Mouse (Mus musculus): Measurements from ENCODE around the gene Prkd2. TPM values are rescaled to one million over a fixed set of nuclear protein-coding genes. Genes with fewer than 3 reads are reported as not detected.

Gene Prkd2
- polyA plus RNA-seq, 1 experiment from 2014 or later, result 8.8 TPM

- H3K36me3 ChIP-seq, result no peaks in the 10 kb centered on the region
- H3K9me3 ChIP-seq (replicated peaks), result no peaks in the 10 kb centered on the region
- H3K27ac ChIP-seq, result peak within 1 kb of the TSS; percentile 99
- H3K4me1 ChIP-seq, result peaks cover 72% of the 10 kb centered on the region
- H3K27me3 ChIP-seq, result peaks cover 29% of the 10 kb centered on the region
- H3K4me2 ChIP-seq (replicated peaks), result peak within 1 kb of the TSS; percentile 74
- WGBS, result 0% methylated on average over 1 of the region's 1 CpGs
- peak within 1 kb of the TSS; percentile 99 for H3K9ac ChIP-seq
- peak within 1 kb of the TSS; percentile 80 for H3K4me3 ChIP-seq
- ATAC-seq (ENCODE audit: low FRiP score), result peak; percentile 85
Observed at GRCm38 (mm10) chr7:16815351-16815941, 27.3 kb upstream of the Prkd2 start, which contains the start of gene Strn4. TSS of gene Strn4 (plus strand) at chr7:16815889.

- peaks cover 74% of the 10 kb centered on the region for H3K4me1 ChIP-seq
- H3K9me3 ChIP-seq (replicated peaks), result no peaks in the 10 kb centered on the region
- 0% methylated on average over 31 of the region's 55 CpGs for WGBS
- H3K4me2 ChIP-seq (replicated peaks), result peak overlapping the region; percentile 74
- no peaks in the 10 kb centered on the region for H3K36me3 ChIP-seq
- H3K9ac ChIP-seq, result peak overlapping the region; percentile 99
- peak overlapping the region; percentile 80 for H3K4me3 ChIP-seq
- H3K27me3 ChIP-seq, result peaks cover 23% of the 10 kb centered on the region
- H3K27ac ChIP-seq, result peak overlapping the region; percentile 99
- ATAC-seq (ENCODE audit: low FRiP score), result peak; percentile 78
Observed at GRCm38 (mm10) chr7:16816078-16816474, 26.6 kb upstream of the Prkd2 start.

- no peaks in the 10 kb centered on the region for H3K9me3 ChIP-seq (replicated peaks)
- H3K9ac ChIP-seq, result peak within 1 kb of the TSS; percentile 99
- H3K27ac ChIP-seq, result peak within 1 kb of the TSS; percentile 99
- H3K36me3 ChIP-seq, result 0 out of 2 replicates have a peak, but pooled peaks cover under 1% of the 10 kb centered on the region
- peaks cover 18% of the 10 kb centered on the region for H3K27me3 ChIP-seq
- H3K4me3 ChIP-seq, result peak within 1 kb of the TSS; percentile 80
- H3K4me1 ChIP-seq, result peaks cover 74% of the 10 kb centered on the region
- peak; percentile 62 for ATAC-seq (ENCODE audit: low FRiP score)
- peak within 1 kb of the TSS; percentile 74 for H3K4me2 ChIP-seq (replicated peaks)
- WGBS, result 1% methylated on average over 43 of the region's 64 CpGs
Observed at GRCm38 (mm10) chr7:16816475-16817122, 26.1 kb upstream of the Prkd2 start, which contains the start of gene Fkrp. TSS of gene Fkrp (minus strand) at chr7:16816732.

GRCm38 (mm10) chr7:16817693-16818092, 25.0 kb upstream of the Prkd2 start:
- WGBS, result 52% methylated on average over 3 of the region's 3 CpGs
- Histone ChIP-seq H3K4me3 (peak overlapping the region; percentile 80), H3K4me2 (replicated peaks) (peak overlapping the region; percentile 74), H3K27ac (peak overlapping the region; percentile 99; the same call in 1 of the 2 replicates), H3K27me3 (peaks cover 7% of the 10 kb centered on the region), H3K9me3 (replicated peaks) (no peaks in the 10 kb centered on the region), H3K9ac (peak overlapping the region; percentile 99), H3K36me3 (0 out of 2 replicates have a peak, but pooled peaks cover 5% of the 10 kb centered on the region), H3K4me1 (peaks cover 72% of the 10 kb centered on the region)
- ATAC-seq (ENCODE audit: low FRiP score), result no peak

GRCm38 (mm10) chr7:16819794-16820193, 22.9 kb upstream of the Prkd2 start:
- peaks cover 24% of the 10 kb centered on the region for H3K36me3 ChIP-seq
- H3K9ac ChIP-seq, result 0 out of 2 replicates have a peak overlapping the region, but pooled peaks have one; percentile 33
- no peak overlapping the region for H3K4me3 ChIP-seq
- peaks cover 56% of the 10 kb centered on the region for H3K4me1 ChIP-seq
- H3K4me2 ChIP-seq (replicated peaks), result no peak overlapping the region
- no peaks in the 10 kb centered on the region for H3K27me3 ChIP-seq
- 74% methylated on average over 5 of the region's 5 CpGs for WGBS
- no peak overlapping the region for H3K27ac ChIP-seq
- no peaks in the 10 kb centered on the region for H3K9me3 ChIP-seq (replicated peaks)
- no peak for ATAC-seq (ENCODE audit: low FRiP score)

GRCm38 (mm10) chr7:16820271-16820763, 22.4 kb upstream of the Prkd2 start:
- H3K9ac ChIP-seq, result 0 out of 2 replicates have a peak overlapping the region, but pooled peaks have one; percentile 33

GRCm38 (mm10) chr7:16821091-16821490, 21.6 kb upstream of the Prkd2 start:
- H3K4me2 ChIP-seq (replicated peaks), result no peak overlapping the region
- no peaks in the 10 kb centered on the region for H3K9me3 ChIP-seq (replicated peaks)
- H3K27ac ChIP-seq, result no peak overlapping the region
- H3K4me1 ChIP-seq, result peaks cover 47% of the 10 kb centered on the region
- WGBS, result 32% methylated on average over 3 of the region's 3 CpGs
- H3K4me3 ChIP-seq, result no peak overlapping the region
- peaks cover 37% of the 10 kb centered on the region for H3K36me3 ChIP-seq
- H3K27me3 ChIP-seq, result no peaks in the 10 kb centered on the region
- ATAC-seq (ENCODE audit: low FRiP score), result no peak
- no peak overlapping the region for H3K9ac ChIP-seq

More at GRCm38 (mm10) chr7:16820271-16820763, 22.4 kb upstream of the Prkd2 start:
- H3K4me1 ChIP-seq, result peaks cover 51% of the 10 kb centered on the region
- WGBS, result 67% methylated on average over 5 of the region's 5 CpGs
- no peak overlapping the region for H3K4me2 ChIP-seq (replicated peaks)
- no peak overlapping the region for H3K27ac ChIP-seq
- ATAC-seq (ENCODE audit: low FRiP score), result no peak
- H3K36me3 ChIP-seq, result peaks cover 29% of the 10 kb centered on the region
- H3K4me3 ChIP-seq, result no peak overlapping the region
- H3K27me3 ChIP-seq, result no peaks in the 10 kb centered on the region
- no peaks in the 10 kb centered on the region for H3K9me3 ChIP-seq (replicated peaks)

- Histone ChIP-seq H3K9ac (no peak overlapping the region), H3K4me1 (peaks cover 51% of the 10 kb centered on the region), H3K27me3 (no peaks in the 10 kb centered on the region), H3K4me3 (no peak overlapping the region), H3K4me2 (replicated peaks) (no peak overlapping the region), H3K27ac (no peak overlapping the region), H3K9me3 (replicated peaks) (no peaks in the 10 kb centered on the region), H3K36me3 (peaks cover 43% of the 10 kb centered on the region)
- ATAC-seq (ENCODE audit: low FRiP score), result no peak
- WGBS, result 70% methylated on average over 4 of the region's 4 CpGs
Observed at GRCm38 (mm10) chr7:16821669-16822101, 21.0 kb upstream of the Prkd2 start.

- H3K4me2 ChIP-seq (replicated peaks), result no peak overlapping the region
- no peak overlapping the region for H3K27ac ChIP-seq
- WGBS, result 79% methylated on average over 5 of the region's 5 CpGs
- no peak for ATAC-seq (ENCODE audit: low FRiP score)
- no peak overlapping the region for H3K4me3 ChIP-seq
- peaks cover 63% of the 10 kb centered on the region for H3K36me3 ChIP-seq
- H3K4me1 ChIP-seq, result peaks cover 35% of the 10 kb centered on the region
- no peak overlapping the region for H3K9ac ChIP-seq
- no peaks in the 10 kb centered on the region for H3K27me3 ChIP-seq
- no peaks in the 10 kb centered on the region for H3K9me3 ChIP-seq (replicated peaks)
Observed at GRCm38 (mm10) chr7:16823734-16824133, 19.0 kb upstream of the Prkd2 start.

GRCm38 (mm10) chr7:16825785-16826184, 16.9 kb upstream of the Prkd2 start:
- Histone ChIP-seq H3K36me3 (peaks cover 84% of the 10 kb centered on the region), H3K4me3 (no peak overlapping the region), H3K27me3 (no peaks in the 10 kb centered on the region), H3K4me2 (replicated peaks) (no peak overlapping the region), H3K9me3 (replicated peaks) (no peaks in the 10 kb centered on the region), H3K27ac (no peak overlapping the region), H3K4me1 (peaks cover 15% of the 10 kb centered on the region), H3K9ac (no peak overlapping the region)
- no peak for ATAC-seq (ENCODE audit: low FRiP score)
- 87% methylated on average over 10 of the region's 10 CpGs for WGBS

- no peak for ATAC-seq (ENCODE audit: low FRiP score)
- WGBS, result 72% methylated on average over 5 of the region's 5 CpGs
- peaks cover 91% of the 10 kb centered on the region for H3K36me3 ChIP-seq
Observed at GRCm38 (mm10) chr7:16826571-16826970, 16.1 kb upstream of the Prkd2 start.

GRCm38 (mm10) chr7:16827274-16827673, 15.4 kb upstream of the Prkd2 start:
- Histone ChIP-seq H3K4me3 (no peak overlapping the region), H3K27me3 (no peaks in the 10 kb centered on the region), H3K9ac (no peak overlapping the region), H3K4me2 (replicated peaks) (no peak overlapping the region), H3K36me3 (peaks cover 96% of the 10 kb centered on the region), H3K4me1 (peaks cover 4% of the 10 kb centered on the region; the same call in 1 of the 2 replicates), H3K27ac (no peak overlapping the region), H3K9me3 (replicated peaks) (no peaks in the 10 kb centered on the region)
- no peak for ATAC-seq (ENCODE audit: low FRiP score)
- 90% methylated on average over 4 of the region's 4 CpGs for WGBS

More at GRCm38 (mm10) chr7:16826571-16826970, 16.1 kb upstream of the Prkd2 start:
- peaks cover 7% of the 10 kb centered on the region for H3K4me1 ChIP-seq
- no peaks in the 10 kb centered on the region for H3K27me3 ChIP-seq
- H3K9ac ChIP-seq, result no peak overlapping the region
- no peaks in the 10 kb centered on the region for H3K9me3 ChIP-seq (replicated peaks)
- H3K27ac ChIP-seq, result no peak overlapping the region
- no peak overlapping the region for H3K4me2 ChIP-seq (replicated peaks)
- no peak overlapping the region for H3K4me3 ChIP-seq
